10 mouse cellular contexts compared by ENCODE assay signal in genomic region chr10:127904718-127905446, GRCm38 (mm10). TPM values are rescaled to one million over a fixed set of nuclear protein-coding genes. Genes with fewer than 3 reads are reported as not detected.
A peak's percentile ranks its signal among the peaks of the same experiment; 100 is the strongest.
DNase-seq lines count a peak whose midpoint lies in the region; ATAC-seq lines count a peak whose summit lies in the region.
"Had no signal": no experiment of that assay in that cellular context is flagged by ENCODE, and none has a peak within 500 bp of the region (broad histone marks: within the 10 kb centered on the region; RNA-seq: fewer than 3 reads in every experiment).

No protein-coding gene starts in this region.

- 63% methylated on average over 7 of the region's 7 CpGs for WGBS in embryonic facial prominence, embryonic 14.5 days
- WGBS in stomach, embryonic 14.5 days = 54% methylated on average over 7 of the region's 7 CpGs
- 59% methylated on average over 7 of the region's 7 CpGs for WGBS in liver, embryonic 12.5 days (ENCODE audit: insufficient replicate concordance)

- no peak overlapping the region for H3K4me2 ChIP-seq in embryonic facial prominence, embryonic 14.5 days (ENCODE audit: low read depth, low read length)
- no peak overlapping the region for H3K4me2 ChIP-seq in stomach, embryonic 14.5 days (replicated peaks; ENCODE audit: low read depth, low read length)
- no peak overlapping the region for H3K4me2 ChIP-seq in liver, embryonic 12.5 days

- peak; percentile 60 for ATAC-seq in embryonic facial prominence, embryonic 14.5 days (ENCODE audit: low read depth)
- peak; percentile 80; the same call in 1 of the 2 replicates for ATAC-seq in stomach, embryonic 14.5 days (ENCODE audit: insufficient number of reproducible peaks, insufficient read depth, low FRiP score, low read depth)
- ATAC-seq in liver, embryonic 12.5 days = no peak

- H3K9ac ChIP-seq in embryonic facial prominence, embryonic 14.5 days (ENCODE audit: low read depth, low read length) = no peak overlapping the region
- H3K9ac ChIP-seq in stomach, embryonic 14.5 days (replicated peaks; ENCODE audit: low read depth, low read length) = no peak overlapping the region
- H3K9ac ChIP-seq in liver, embryonic 12.5 days = no peak overlapping the region

- H3K4me1 ChIP-seq in embryonic facial prominence, embryonic 14.5 days (ENCODE audit: control insufficient read depth, insufficient read depth, low read length) = no peaks in the 10 kb centered on the region
- H3K4me1 ChIP-seq in stomach, embryonic 14.5 days (ENCODE audit: control insufficient read depth, insufficient read depth, low read length) = peaks cover 3% of the 10 kb centered on the region; the same call in 1 of the 2 replicates
- H3K4me1 ChIP-seq in liver, embryonic 12.5 days = no peaks in the 10 kb centered on the region

- H3K27me3 ChIP-seq in embryonic facial prominence, embryonic 14.5 days (replicated peaks; ENCODE audit: control insufficient read depth, insufficient read depth, low read length) = no peaks in the 10 kb centered on the region
- no peaks in the 10 kb centered on the region for H3K27me3 ChIP-seq in stomach, embryonic 14.5 days (ENCODE audit: control insufficient read depth, insufficient read depth, low read length)
- no peaks in the 10 kb centered on the region; the same call in 1 of the 2 replicates for H3K27me3 ChIP-seq in liver, embryonic 12.5 days (replicated peaks)

- no peaks in the 10 kb centered on the region for H3K9me3 ChIP-seq in embryonic facial prominence, embryonic 14.5 days (ENCODE audit: control insufficient read depth, low read length)
- H3K9me3 ChIP-seq in stomach, embryonic 14.5 days (ENCODE audit: control insufficient read depth, low read depth, low read length) = no peaks in the 10 kb centered on the region
- no peaks in the 10 kb centered on the region for H3K9me3 ChIP-seq in liver, embryonic 12.5 days (replicated peaks)

- no peak overlapping the region for H3K4me3 ChIP-seq in embryonic facial prominence, embryonic 14.5 days (ENCODE audit: low read depth, low read length)
- H3K4me3 ChIP-seq in stomach, embryonic 14.5 days (ENCODE audit: low read depth, low read length) = no peak overlapping the region
- H3K4me3 ChIP-seq in liver, embryonic 12.5 days = no peak overlapping the region
- H3K4me3 ChIP-seq: erythroblast, embryonic 14.5 days had no signal

- H3K36me3 ChIP-seq in embryonic facial prominence, embryonic 14.5 days (ENCODE audit: control insufficient read depth, insufficient read depth, low read length) = no peaks in the 10 kb centered on the region
- no peaks in the 10 kb centered on the region for H3K36me3 ChIP-seq in stomach, embryonic 14.5 days (ENCODE audit: control insufficient read depth, insufficient read depth, low read length)
- no peaks in the 10 kb centered on the region for H3K36me3 ChIP-seq in liver, embryonic 12.5 days

- H3K27ac ChIP-seq in embryonic facial prominence, embryonic 14.5 days (replicated peaks; ENCODE audit: low read depth, low read length) = no peak overlapping the region
- peak overlapping the region; percentile 10; the same call in 1 of the 2 replicates for H3K27ac ChIP-seq in stomach, embryonic 14.5 days (ENCODE audit: low read length)
- H3K27ac ChIP-seq in liver, embryonic 12.5 days = no peak overlapping the region

- intact Hi-C loops in heart, postnatal 36 days (cut with DNase I) = no loop called here
- intact Hi-C loops in left cerebral cortex, postnatal 14 days (cut with DNase I) = no loop called here

- DNase-seq in heart, adult 8-10 months (ENCODE audit: low spot score) = peak; percentile 5
- no peak for DNase-seq in heart, postnatal 36 days
- DNase-seq in MN1 (ENCODE audit: low spot score) = peak; percentile 49
- DNase-seq in embryonic facial prominence, embryonic 14.5 days (ENCODE audit: low spot score) = peak; percentile 73
- peak; percentile 34 to 64 for DNase-seq in left cerebral cortex, postnatal 14 days (ENCODE audit: low spot score in 2 of 2)
- DNase-seq in embryo, embryonic 9.5 days (ENCODE audit: extremely low spot score) = no peak

RNA-seq across cellular contexts. Expression of gene Sdr9c7, which starts 6.6 kb away (rescaled TPM):
- not detected for total RNA-seq in heart, adult 8-10 months (2022)
- total RNA-seq in heart, postnatal 36 days (2021) = not detected
- 0.77 and 1.1 TPM in 2 replicates for polyA plus RNA-seq in embryonic facial prominence, embryonic 14.5 days (2014; fragmentation: Nextera tagmentation; extraction: Ambion mirVana)
- total RNA-seq in left cerebral cortex, postnatal 14 days (2021) = not detected
- polyA plus RNA-seq in stomach, embryonic 14.5 days (2014; fragmentation: Nextera tagmentation; extraction: Ambion mirVana) = not detected in 2 replicates
- polyA plus RNA-seq in liver, embryonic 12.5 days (2016; fragmentation: Nextera tagmentation; extraction: Ambion mirVana) = not detected in 2 replicates
- polyA plus RNA-seq: erythroblast, embryonic 14.5 days; limb, embryonic 11.5 days had no signal

RNA-seq across cellular contexts. Expression of gene Rdh7, which starts 16.3 kb away (rescaled TPM):
- total RNA-seq in heart, adult 8-10 months (2022) = under 1 TPM in 1 of 4 experiments, not detected in 3; 0.19 TPM
- total RNA-seq in heart, postnatal 36 days (2021) = not detected
- polyA plus RNA-seq in embryonic facial prominence, embryonic 14.5 days (2014; fragmentation: Nextera tagmentation; extraction: Ambion mirVana) = not detected in 2 replicates
- total RNA-seq in left cerebral cortex, postnatal 14 days (2021) = not detected
- polyA plus RNA-seq in stomach, embryonic 14.5 days (2014; fragmentation: Nextera tagmentation; extraction: Ambion mirVana) = not detected in 2 replicates
- 0.07 TPM in 1 of 2 replicates, not detected in the other for polyA plus RNA-seq in liver, embryonic 12.5 days (2016; fragmentation: Nextera tagmentation; extraction: Ambion mirVana)
- polyA plus RNA-seq: erythroblast, embryonic 14.5 days; limb, embryonic 11.5 days had no signal

RNA-seq across cellular contexts. Expression of gene Rdh16f2, which starts 38.6 kb away (rescaled TPM):
- not detected for total RNA-seq in heart, adult 8-10 months (2022)
- not detected for total RNA-seq in heart, postnatal 36 days (2021)
- not detected in 2 replicates for polyA plus RNA-seq in embryonic facial prominence, embryonic 14.5 days (2014; fragmentation: Nextera tagmentation; extraction: Ambion mirVana)
- total RNA-seq in left cerebral cortex, postnatal 14 days (2021) = not detected
- polyA plus RNA-seq in stomach, embryonic 14.5 days (2014; fragmentation: Nextera tagmentation; extraction: Ambion mirVana) = not detected in 2 replicates
- polyA plus RNA-seq in liver, embryonic 12.5 days (2016; fragmentation: Nextera tagmentation; extraction: Ambion mirVana) = not detected in 2 replicates
- polyA plus RNA-seq: erythroblast, embryonic 14.5 days; limb, embryonic 11.5 days had no signal

RNA-seq across cellular contexts. Expression of gene Rdh19, which starts 55.2 kb away (rescaled TPM):
- total RNA-seq in heart, adult 8-10 months (2022) = not detected
- not detected for total RNA-seq in heart, postnatal 36 days (2021)
- not detected in 2 replicates for polyA plus RNA-seq in embryonic facial prominence, embryonic 14.5 days (2014; fragmentation: Nextera tagmentation; extraction: Ambion mirVana)
- not detected for total RNA-seq in left cerebral cortex, postnatal 14 days (2021)
- polyA plus RNA-seq in stomach, embryonic 14.5 days (2014; fragmentation: Nextera tagmentation; extraction: Ambion mirVana) = not detected in 2 replicates
- polyA plus RNA-seq in liver, embryonic 12.5 days (2016; fragmentation: Nextera tagmentation; extraction: Ambion mirVana) = not detected in 2 replicates
- polyA plus RNA-seq: erythroblast, embryonic 14.5 days; limb, embryonic 11.5 days had no signal

Comparison
In these comparisons a context has a peak if more than half of its experiments do, and no peak if none do; other contexts are left out.
1. DNase-seq: peak in heart, adult 8-10 months (single experiment), MN1 (single experiment), embryonic facial prominence, embryonic 14.5 days (single experiment) and left cerebral cortex, postnatal 14 days (2 of 2); none in heart, postnatal 36 days (0 of 2) and embryo, embryonic 9.5 days (single experiment).